Mouse (Mus musculus) C2C12 (cell line): Measurements from ENCODE around the gene Gm10354.
"Not testable (repeated sequence)": the region's sequence is repeated elsewhere in the genome, so short reads cannot be mapped to it uniquely, and the experiment has no call there.

Experiments
- CEBPB ChIP-seq: IDR thresholded peaks from one replicate; pipeline ENCODE4 v1.6.1; 2011; ENCODE audit warnings: low read depth, mild to moderate bottlenecking, control low read depth, moderate library complexity
- CTCF ChIP-seq: IDR thresholded peaks from one replicate; pipeline ENCODE4 v1.5.1; 2011; ENCODE audit not compliant: control insufficient read depth, insufficient read depth, insufficient read length
- FOSL1 ChIP-seq: IDR thresholded peaks from one replicate; pipeline ENCODE4 v1.8.0; 2011; ENCODE audit warnings: mild to moderate bottlenecking, low read length; ENCODE audit not compliant: poor library complexity, insufficient read depth, severe bottlenecking
- MAX ChIP-seq: IDR thresholded peaks from one replicate; pipeline ENCODE4 v1.6.1; 2011; ENCODE audit warnings: mild to moderate bottlenecking, control low read depth
- MYOD1 ChIP-seq: IDR thresholded peaks from one replicate; pipeline ENCODE4 v1.6.1; 2011; ENCODE audit warnings: low read depth; ENCODE audit not compliant: control insufficient read depth, insufficient read length

- not testable (repeated sequence) for TF ChIP-seq FOSL1, MYOD1, CEBPB, CTCF, MAX
Observed at GRCm38 (mm10) chr5:15005584-15005983, 26.8 kb upstream of the Gm10354 start.
